Mouse (Mus musculus) granulocyte monocyte progenitor cell, adult 5-6 weeks (primary cell): ENCODE data around the gene Gm5930. TPM values are rescaled to one million over a fixed set of nuclear protein-coding genes. Genes with fewer than 3 reads are reported as not detected.
"Not testable (repeated sequence)": the region's sequence is repeated elsewhere in the genome, so short reads cannot be mapped to it uniquely, and the experiment has no call there.

Source experiments
- ATAC-seq: replicated peaks from 2 replicates; pipeline ENCODE4 v1.8.0; 2016; ENCODE audit warnings: mild to moderate bottlenecking, moderate TSS enrichment, inconsistent platforms; ENCODE audit not compliant: poor library complexity, severe bottlenecking
- total RNA-seq, 2 experiments: library from RNA; stranded (forward) in 1 of 2; stranded (reverse) in 1 of 2; fragments of 200-712, 200-1000 nt in 1 of 2; fragments of >200 nt in 1 of 2; fragmentation: Nextera tagmentation in 1 of 2; gene quantifications; 2 replicates each; pipeline ENCODE4 v1.2.3; 2014 to 2017

The Gm5930 gene
- total RNA-seq (2014; fragmentation: Nextera tagmentation) (not detected in 2 replicates), total RNA-seq (2017) (not detected in 2 replicates)

DNA sequence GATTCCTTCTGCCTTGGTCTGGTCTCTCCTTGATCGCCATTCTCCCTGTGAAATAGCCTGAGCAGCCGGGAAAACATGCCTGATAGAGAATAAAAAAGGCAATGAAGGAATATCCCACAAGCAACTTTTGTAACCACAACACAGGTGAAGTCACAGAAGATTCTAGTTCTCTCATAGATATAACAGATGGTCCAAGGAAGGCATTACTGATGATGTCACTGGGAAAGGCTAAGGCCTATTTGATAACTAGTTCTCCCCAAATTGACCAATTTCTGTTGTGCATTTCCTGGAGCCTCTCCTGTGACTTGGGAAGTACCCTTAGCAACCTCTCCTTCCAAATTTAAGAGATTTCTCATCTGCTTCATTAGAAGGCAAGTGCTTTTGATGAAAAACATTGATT, at the start of gene Gm5930:
TSS of gene Gm5930 (minus strand) at position 101 of the 400 bp plus-strand sequence.
- not testable (repeated sequence) for ATAC-seq

DNA sequence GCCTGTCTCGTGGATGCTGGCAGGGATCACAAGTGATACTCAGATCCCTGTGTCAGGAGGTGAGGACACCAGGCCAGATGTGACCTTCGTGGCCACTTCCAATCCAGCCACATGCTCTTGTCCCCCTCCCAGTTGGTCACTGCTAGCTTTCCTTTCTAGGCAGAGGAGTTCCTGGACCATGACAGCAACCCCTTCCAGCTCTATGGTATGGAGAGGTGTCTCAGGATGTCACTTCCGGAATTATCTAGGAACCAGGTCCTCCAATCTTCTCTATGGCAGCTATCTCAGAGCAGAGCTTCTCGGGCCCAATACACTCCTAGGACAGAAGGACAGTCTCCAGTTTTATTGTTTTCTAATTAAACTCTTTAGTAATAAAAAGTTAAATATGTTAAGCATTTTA, 45.8 kb upstream of the Gm5930 start:
- not testable (repeated sequence) for ATAC-seq

DNA sequence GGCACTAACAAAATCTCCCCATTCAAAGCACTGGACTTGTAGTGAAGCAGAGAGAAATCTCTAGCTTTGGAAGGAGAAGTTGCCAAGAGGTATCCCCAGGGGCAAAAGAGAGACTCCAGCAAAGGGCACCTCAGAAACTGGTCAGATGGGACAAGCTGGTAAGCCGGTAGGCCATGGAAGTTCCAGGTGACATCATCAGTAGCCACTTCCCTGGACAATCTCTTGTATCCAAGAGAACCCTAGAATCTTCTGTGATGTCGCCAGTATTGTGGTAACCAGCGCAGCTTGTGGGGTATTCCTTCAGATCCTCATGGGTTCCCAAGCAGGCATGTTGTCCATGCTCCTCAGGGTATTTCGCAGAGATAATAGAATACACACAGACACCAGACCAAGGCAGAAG, 26.7 kb upstream of the Gm5930 start, which contains the start of gene Gm8229:
TSS of gene Gm8229 (plus strand) at position 301 of the 400 bp plus-strand sequence.
- ATAC-seq = not testable (repeated sequence)

DNA sequence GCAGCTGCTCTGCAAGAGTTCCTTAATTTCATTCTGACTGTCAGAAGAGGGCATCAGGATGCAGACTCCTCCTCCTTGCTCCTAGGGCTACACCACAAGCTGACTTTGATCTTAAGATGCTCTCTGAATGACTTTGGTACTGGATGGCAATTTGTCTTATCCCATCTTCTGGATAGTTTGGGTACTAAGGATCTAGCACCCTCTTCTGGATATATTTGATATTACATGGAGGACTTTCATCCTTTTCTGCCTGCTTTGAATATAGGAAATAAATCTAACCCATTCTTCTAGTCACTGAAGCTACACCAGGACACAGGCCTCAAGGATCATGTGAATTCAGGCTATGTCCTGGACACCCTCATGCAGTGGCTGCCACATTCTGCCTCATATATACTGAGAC, 23.9 kb upstream of the Gm5930 start:
- ATAC-seq = not testable (repeated sequence)

DNA sequence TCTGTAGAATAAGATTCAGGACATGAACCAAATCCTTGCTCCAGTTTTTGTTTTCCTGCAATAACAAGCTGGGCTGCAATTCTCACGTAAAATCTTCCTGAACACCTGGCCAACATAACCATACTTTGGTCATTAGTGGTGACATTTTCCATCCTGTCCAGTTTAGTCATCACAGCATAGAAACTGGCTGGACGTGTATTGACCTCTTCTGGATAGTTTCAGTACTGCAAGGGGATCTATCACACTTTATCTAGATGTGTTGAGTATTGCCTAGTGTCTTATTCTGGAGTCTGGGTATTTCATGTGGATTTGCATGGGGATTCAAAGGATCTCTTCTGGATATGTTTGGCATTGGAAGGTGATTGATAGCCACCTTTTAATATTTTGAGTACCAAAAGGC, 23.0 kb upstream of the Gm5930 start:
- ATAC-seq = not testable (repeated sequence)

DNA sequence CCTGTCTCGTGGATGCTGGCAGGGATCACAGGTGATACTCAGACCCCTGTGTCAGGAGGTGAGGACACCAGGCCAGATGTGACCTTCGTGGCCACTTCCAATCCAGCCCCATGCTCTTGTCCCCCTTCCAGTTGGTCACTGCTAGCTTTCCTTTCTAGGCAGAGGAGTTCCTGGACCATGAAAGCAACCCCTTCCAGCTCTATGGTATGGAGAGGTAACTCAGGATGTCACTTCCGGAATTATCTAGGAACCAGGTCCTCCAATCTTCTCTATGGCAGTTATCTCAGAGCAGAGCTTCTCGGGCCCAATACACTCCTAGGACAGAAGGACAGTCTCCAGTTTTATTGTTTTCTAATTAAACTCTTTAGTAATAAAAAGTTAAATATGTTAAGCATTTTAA, 26.3 kb downstream of the Gm5930 start:
- ATAC-seq = not testable (repeated sequence)

DNA sequence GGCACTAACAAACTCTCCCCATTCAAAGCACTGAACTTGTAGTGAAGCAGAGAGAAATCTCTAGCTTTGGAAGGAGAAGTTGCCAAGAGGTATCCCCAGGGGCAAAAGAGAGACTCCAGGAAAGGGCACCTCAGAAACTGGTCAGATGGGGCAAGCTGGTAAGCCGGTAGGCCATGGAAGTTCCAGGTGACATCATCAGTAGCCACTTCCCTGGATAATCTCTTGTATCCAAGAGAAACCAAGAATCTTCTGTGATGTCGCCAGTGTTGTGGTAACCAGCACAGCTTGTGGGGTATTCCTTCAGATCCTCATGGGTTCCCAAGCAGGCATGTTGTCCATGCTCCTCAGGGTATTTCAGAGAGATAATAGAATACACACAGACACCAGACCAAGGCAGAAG, 53.1 kb downstream of the Gm5930 start, which contains the start of gene Gm8220:
TSS of gene Gm8220 (plus strand) at position 301 of the 400 bp plus-strand sequence.
- not testable (repeated sequence) for ATAC-seq

Other genes with a start within 250 kb of the Gm5930 start
- not detected in 2 replicates for gene Ear2, start 235.9 kb downstream of the Gm5930 start, total RNA-seq (2014; fragmentation: Nextera tagmentation)
- gene Ear2, start 235.9 kb downstream of the Gm5930 start, total RNA-seq (2017) = 7.2 and 9.9 TPM in 2 replicates
- gene Gm3327, start 214.7 kb downstream of the Gm5930 start, total RNA-seq (2014; fragmentation: Nextera tagmentation) = not detected in 2 replicates
- gene Gm3327, start 214.7 kb downstream of the Gm5930 start, total RNA-seq (2017) = not detected in 2 replicates
- gene Gm8212, start 140.9 kb downstream of the Gm5930 start, total RNA-seq (2014; fragmentation: Nextera tagmentation) = not detected in 2 replicates
- gene Gm8212, start 140.9 kb downstream of the Gm5930 start, total RNA-seq (2017) = not detected in 2 replicates
- not detected in 2 replicates for gene 4930503E14Rik, start 125.3 kb downstream of the Gm5930 start, total RNA-seq (2014; fragmentation: Nextera tagmentation)
- not detected in 2 replicates for gene 4930503E14Rik, start 125.3 kb downstream of the Gm5930 start, total RNA-seq (2017)
- gene Gm8220, start 53.0 kb downstream of the Gm5930 start, total RNA-seq (2014; fragmentation: Nextera tagmentation) = not detected in 2 replicates
- gene Gm8220, start 53.0 kb downstream of the Gm5930 start, total RNA-seq (2017) = not detected in 2 replicates
- gene Gm8229, start 26.8 kb upstream of the Gm5930 start, total RNA-seq (2014; fragmentation: Nextera tagmentation) = not detected in 2 replicates
- gene Gm8229, start 26.8 kb upstream of the Gm5930 start, total RNA-seq (2017) = not detected in 2 replicates
- gene Gm3371, start 72.1 kb upstream of the Gm5930 start, total RNA-seq (2014; fragmentation: Nextera tagmentation) = not detected in 2 replicates
- gene Gm3371, start 72.1 kb upstream of the Gm5930 start, total RNA-seq (2017) = not detected in 2 replicates
- not detected in 2 replicates for gene Gm8232, start 95.1 kb upstream of the Gm5930 start, total RNA-seq (2014; fragmentation: Nextera tagmentation)
- gene Gm8232, start 95.1 kb upstream of the Gm5930 start, total RNA-seq (2017) = not detected in 2 replicates
- not detected in 2 replicates for gene BC061237, start 153.9 kb upstream of the Gm5930 start, total RNA-seq (2014; fragmentation: Nextera tagmentation)
- gene BC061237, start 153.9 kb upstream of the Gm5930 start, total RNA-seq (2017) = not detected in 2 replicates
- not detected in 2 replicates for gene Gm17093, start 179.7 kb upstream of the Gm5930 start, total RNA-seq (2014; fragmentation: Nextera tagmentation)
- gene Gm17093, start 179.7 kb upstream of the Gm5930 start, total RNA-seq (2017) = not detected in 2 replicates
- not detected in 2 replicates for gene Gm8247, start 244.6 kb upstream of the Gm5930 start, total RNA-seq (2014; fragmentation: Nextera tagmentation)
- gene Gm8247, start 244.6 kb upstream of the Gm5930 start, total RNA-seq (2017) = not detected in 2 replicates